Mouse (Mus musculus) c-Kit-positive CD71-positive TER-119-positive erythroid progenitor cells, embryonic 14.5 days (primary cell): Measurements from ENCODE around the gene Snx22.
A peak's percentile ranks its signal among the peaks of the same experiment; 100 is the strongest.

ENCODE experiments used
- DNase-seq: peaks from one replicate; pipeline ENCODE4 v3.0.0-alpha.2; 2013; ENCODE audit warnings: low spot score

Gene Snx22

DNA sequence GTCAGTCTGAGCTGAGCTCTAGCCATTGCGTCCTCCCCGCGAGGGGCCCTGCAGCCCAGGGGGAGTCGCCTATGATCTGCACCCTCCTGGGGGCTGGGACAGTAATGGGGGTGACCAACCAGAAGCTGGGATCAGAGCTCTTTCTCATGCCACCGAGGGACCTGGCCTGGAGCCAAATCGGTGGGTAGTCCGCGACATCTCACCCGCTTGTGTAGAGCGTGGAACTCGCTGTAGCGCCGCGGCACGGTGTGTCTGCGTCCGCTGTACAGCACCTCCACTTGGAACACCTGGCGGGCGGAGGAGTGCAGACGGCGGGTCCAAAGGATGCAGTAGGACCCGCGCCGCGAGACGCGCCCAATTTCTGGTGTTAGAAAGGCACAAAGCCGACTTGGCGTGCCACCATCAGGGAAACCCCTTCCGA, 538 bp downstream of the Snx22 start:
- peak; percentile 46 for DNase-seq

DNA sequence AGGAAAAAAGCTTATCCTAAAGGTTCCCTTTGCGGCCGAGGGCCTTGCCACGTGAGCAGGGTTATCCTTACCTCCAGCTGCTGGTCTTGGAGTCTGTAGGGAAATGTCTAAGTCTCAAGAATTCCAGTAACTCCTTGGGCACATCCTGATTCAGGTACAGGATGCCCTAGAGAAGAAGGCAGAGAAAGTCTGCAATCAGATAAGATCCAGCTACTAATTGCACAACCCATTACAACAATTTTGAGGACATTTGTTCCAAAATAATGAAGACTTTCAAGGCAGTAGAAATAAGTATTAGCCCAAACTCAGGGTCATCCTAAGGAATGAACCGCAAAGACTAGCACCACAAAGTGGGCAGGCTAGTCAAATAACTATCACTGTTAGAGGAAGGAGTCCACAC, 1.5 kb downstream of the Snx22 start:
- no peak for DNase-seq

DNA sequence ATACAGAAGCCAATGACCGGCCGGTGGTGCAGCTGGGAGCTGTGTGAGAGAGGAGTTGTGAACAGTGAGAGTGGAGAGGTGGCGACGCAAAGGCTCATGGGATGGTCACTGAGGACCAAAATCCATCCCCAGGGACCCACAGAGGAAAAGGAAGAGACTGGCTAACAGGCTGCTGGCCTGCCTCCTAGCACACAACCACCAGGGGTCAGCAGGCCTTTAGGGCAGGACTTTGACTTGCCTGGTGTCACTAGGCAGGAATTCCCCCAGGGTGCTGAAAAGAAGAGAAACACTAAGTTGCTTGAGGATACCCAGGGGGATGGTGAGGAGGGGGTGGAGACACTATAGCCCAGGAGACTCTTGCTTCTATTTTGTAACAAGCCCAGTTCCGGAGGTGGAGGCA, 2.0 kb downstream of the Snx22 start:
- DNase-seq: peak; percentile 50

- no peak for DNase-seq
Observed at GRCm38 (mm10) chr9:66066791-66067190, 2.7 kb downstream of the Snx22 start.

GRCm38 (mm10) chr9:66064316-66064715, 5.2 kb downstream of the Snx22 start:
- DNase-seq: no peak

DNA sequence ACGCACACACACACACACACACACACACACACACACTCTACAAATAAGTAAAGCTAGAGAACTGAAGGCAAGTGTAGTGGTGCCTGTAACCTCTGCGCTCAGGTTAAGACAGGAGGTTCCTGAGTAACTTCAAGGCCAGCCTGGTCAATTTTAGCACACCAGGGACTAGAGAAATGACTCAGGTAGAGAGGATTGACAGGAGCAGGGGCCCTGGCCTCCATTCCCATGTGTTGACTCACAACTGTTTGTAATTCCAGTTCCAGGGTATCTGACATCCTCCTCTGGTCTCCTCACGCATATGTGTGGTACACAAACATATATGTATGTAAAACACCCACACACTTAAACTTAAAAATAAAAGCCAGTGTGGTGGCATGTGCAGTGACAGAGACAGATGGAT, 6.1 kb downstream of the Snx22 start:
- DNase-seq: no peak

GRCm38 (mm10) chr9:66061656-66062055, 7.9 kb downstream of the Snx22 start:
- no peak for DNase-seq

DNA sequence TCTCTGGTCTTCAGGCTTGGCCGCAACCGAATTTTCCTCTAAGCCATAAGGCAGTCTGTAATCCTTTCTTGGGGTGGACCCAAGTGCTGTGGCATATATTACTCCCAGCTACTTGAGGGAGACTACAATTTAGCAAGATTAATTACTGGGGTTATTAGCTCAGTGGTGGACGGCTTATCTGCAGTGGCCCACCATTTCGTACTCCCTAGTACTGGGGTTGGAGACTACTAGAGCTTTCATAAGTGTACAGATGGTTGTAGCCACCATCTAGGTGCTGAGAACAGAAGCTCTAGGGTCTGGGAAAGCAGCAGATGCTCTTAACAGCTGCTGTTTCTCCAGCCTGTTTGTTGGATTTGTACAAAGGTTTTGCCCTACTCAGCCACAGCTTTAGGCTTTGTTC, 8.5 kb downstream of the Snx22 start:
- DNase-seq: peak; percentile 28

DNA sequence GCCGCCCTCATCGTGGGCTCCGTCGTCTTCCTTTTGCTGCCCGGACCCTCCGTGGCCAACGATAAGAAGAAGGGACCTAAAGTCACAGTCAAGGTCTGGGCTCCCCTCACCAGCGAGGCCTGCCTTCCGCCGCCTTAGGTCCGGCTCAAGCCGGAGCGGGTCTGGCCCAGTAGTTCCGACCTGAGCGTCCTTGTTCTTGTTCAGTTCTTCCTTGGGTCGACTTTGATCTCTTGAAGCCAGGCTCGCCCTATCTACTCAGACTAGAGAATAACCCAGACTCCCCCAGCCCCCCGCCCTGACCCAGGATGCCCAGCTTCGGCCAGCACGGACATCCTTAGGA, 9.2 kb downstream of the Snx22 start:
- DNase-seq: no peak

DNA sequence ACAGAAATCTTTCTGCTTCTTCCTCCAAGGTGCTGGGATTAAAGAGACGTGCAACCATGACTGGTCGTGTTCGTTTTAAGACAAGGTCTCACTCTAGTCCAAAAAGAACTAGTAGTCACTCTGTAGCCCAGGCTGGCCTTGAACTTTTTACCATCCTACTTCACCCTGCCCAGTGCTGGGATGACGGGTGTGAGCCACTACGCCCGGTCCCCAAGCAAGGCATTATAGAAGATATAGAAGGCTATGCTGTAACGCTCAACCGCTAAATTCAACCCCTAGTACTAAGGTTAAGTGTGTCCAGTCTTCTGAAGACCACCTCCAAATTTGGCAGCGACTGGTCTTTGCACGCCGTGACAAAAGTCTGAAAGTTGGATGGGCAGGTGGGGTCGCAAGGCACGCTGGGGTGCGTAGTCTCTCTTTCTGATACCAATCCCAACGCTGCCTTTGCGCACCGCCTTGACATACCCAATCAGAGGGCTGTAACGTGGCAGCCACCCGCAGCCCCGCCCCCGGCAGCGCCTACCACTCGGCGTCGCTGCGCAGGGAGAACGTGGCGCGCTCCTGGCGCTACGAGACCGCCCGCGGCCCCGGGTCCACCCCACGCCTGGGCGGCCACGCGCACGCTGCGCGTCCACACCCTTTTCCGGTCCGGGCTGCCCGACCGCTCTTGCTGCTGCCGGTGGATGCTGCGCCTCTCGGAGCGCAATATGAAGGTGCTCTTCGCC, 9.8 kb downstream of the Snx22 start, which contains the start of gene Ppib:
TSS of gene Ppib (plus strand) at position 640 of the 725 bp plus-strand sequence.
- peak; percentile 96 for DNase-seq

- no peak for DNase-seq
Observed at GRCm38 (mm10) chr9:66053620-66054019, 15.9 kb downstream of the Snx22 start.

DNA sequence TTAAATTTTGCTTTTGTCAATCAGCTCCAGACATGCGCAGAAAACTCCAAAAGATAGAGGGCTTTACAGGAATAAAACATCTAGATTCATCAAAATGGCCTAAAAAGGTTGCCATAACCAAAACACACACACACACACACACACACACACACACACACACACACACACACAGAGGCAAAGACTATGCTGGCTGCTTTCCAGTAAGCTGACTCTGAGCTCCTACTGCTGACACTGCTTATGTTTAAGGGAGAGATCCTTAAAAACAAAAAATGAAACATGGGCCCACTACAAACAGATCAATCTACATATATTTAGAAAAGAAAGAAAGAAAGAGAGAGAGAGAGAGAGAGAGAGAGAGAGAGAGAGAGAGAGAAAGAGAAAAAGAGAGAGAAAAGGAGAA, 16.8 kb downstream of the Snx22 start:
- DNase-seq: no peak

GRCm38 (mm10) chr9:66051493-66051892, 18.0 kb downstream of the Snx22 start:
- DNase-seq: no peak

DNA sequence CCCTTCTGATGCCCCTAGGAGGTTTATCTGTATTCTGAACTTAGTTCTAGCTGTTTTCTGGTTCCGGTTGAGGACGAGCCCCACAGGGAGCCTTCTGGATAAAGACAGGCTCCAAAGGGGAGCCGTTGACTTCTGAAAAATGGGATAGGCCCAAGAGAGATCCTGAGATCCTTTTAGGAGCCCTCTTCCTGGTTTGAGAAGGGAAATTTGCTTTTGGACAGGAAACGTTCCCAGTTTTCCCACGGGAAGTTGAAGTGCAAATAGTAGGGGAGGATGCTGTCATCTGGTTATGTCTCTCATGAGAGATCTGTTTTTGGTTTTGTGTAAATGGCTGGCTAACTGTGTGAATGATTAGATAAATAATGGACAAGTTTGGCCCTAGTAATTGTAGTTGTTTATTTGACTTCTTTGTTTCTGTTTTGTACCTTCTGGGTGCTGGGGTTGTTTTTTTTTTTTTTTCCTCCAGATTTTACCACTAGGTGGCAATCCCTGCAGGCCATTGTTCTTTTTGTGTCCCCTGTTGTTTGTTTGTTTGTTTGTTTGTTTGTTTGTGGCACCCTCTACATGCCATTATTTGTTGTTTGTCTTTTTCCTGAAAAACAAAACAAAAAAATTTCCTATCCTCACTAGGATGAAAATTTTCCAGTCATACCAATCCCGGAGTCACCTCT, 19.5 kb downstream of the Snx22 start:
- no peak for DNase-seq

DNA sequence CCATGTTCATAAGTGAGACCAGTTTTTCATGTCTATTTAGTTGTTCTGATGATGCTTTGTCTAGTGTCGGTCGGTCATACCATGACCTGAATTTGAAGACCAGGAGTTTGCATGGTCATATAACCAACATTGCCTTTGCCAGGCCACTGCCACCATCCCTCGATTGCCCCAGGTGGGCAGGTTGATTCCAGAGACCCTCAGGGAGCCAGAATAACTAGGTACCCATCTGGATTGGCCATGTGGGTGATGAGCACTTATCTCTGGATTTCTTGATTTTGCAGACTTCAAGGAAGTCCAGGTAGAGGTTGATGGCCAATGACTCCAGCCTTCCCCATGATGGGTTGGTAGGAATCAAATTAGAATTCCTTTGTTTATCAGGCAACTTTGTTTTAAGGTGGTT, 26.3 kb downstream of the Snx22 start:
- DNase-seq: no peak

GRCm38 (mm10) chr9:66042331-66042730, 27.2 kb downstream of the Snx22 start:
- no peak for DNase-seq

DNA sequence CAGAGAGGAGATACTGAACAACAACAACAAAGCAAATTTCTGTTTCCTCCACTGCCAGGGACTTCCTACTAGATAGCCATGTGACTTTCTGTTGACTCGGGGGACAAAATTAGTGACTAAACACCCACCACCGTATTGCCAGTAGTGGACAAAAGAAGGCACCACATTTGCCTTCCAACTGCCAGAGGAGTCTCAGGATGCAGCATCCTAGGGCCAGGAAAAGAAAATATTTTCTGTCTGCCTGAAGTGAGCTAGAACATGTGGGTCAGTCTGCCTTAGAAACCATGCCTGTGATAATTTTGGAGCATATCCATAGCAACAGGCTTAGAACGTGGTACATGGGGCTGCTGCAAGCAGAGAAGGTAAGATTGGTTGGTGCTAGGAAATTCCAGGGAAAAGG, 28.7 kb downstream of the Snx22 start:
- DNase-seq: no peak

- DNase-seq: no peak
Observed at GRCm38 (mm10) chr9:66039290-66039689, 30.2 kb downstream of the Snx22 start.

- no peak for DNase-seq
Observed at GRCm38 (mm10) chr9:66038581-66038980, 30.9 kb downstream of the Snx22 start.

GRCm38 (mm10) chr9:66038082-66038481, 31.4 kb downstream of the Snx22 start:
- DNase-seq: no peak

- DNase-seq: no peak
Observed at GRCm38 (mm10) chr9:66020601-66021000, 48.9 kb downstream of the Snx22 start.
